Mouse (Mus musculus) spleen, adult 2 months (tissue): ENCODE measurements around the gene Dglucy.

Experiments
- CTCF ChIP-seq: fragments of 200-500 bp; IDR thresholded peaks from 2 replicates; pipeline ENCODE4 v1.5.1; 2011; ENCODE audit warnings: mild to moderate bottlenecking, inconsistent platforms; ENCODE audit not compliant: insufficient read depth, insufficient read length, insufficient replicate concordance; ENCODE audit errors: extremely low read depth
- POLR2A ChIP-seq: fragments of 200-500 bp; IDR thresholded peaks from 2 replicates; pipeline ENCODE4 v1.6.1; 2011; ENCODE audit warnings: low read depth, low read length, inconsistent platforms

DNA sequence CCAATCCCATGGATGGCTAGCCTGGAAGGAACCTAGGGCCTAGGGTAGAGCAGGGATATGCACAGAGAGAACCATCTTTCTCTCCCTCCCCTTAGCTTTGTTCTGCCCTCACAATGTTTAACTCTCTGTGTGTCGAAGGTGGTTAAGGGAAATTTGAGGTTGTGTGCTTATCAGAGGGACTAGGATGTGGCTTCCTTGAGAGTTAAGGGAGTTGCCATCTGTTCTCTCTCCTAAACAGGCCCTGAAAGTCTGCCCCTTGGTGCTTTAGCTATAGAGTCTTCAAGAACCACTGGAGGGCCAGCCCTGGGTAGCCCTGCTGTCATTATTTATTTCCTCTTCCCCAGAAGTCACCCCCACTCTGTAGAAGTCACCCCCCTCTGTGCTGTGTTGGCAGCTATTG is 25.9 kb upstream of the Dglucy start:
- TF ChIP-seq POLR2A (no peak), CTCF (no peak)
